Mouse (Mus musculus) heart, embryonic 10.5 days (tissue): Measurements from ENCODE around the gene Olfr549. TPM values are rescaled to one million over a fixed set of nuclear protein-coding genes. Genes with fewer than 3 reads are reported as not detected.
A peak's percentile ranks its signal among the peaks of the same experiment; 100 is the strongest.

Experiments
- DNase-seq: peaks from one replicate; pipeline ENCODE4 v3.0.0-alpha.2; 2017; ENCODE audit warnings: low spot score
- H3K27ac ChIP-seq: fragments of 300-500 bp; sonication (generic); 2 replicates; pipeline ENCODE4 v1.5.1; 2016; ENCODE audit warnings: mild to moderate bottlenecking
- H3K27me3 ChIP-seq: fragments of 300-500 bp; sonication (generic); 2 replicates; pipeline ENCODE4 v1.6.1; 2016; ENCODE audit warnings: mild to moderate bottlenecking; ENCODE audit not compliant: poor library complexity, insufficient read depth, severe bottlenecking
- H3K36me3 ChIP-seq: fragments of 300-500 bp; sonication (generic); 2 replicates; pipeline ENCODE4 v1.6.1; 2016; ENCODE audit warnings: mild to moderate bottlenecking, moderate library complexity
- H3K4me1 ChIP-seq: fragments of 300-500 bp; sonication (generic); 2 replicates; pipeline ENCODE4 v1.6.1; 2016; ENCODE audit warnings: mild to moderate bottlenecking
- H3K4me3 ChIP-seq: fragments of 300-500 bp; sonication (generic); 2 replicates; pipeline ENCODE4 v1.5.1; 2016; ENCODE audit warnings: mild to moderate bottlenecking, moderate library complexity
- H3K9me3 ChIP-seq: fragments of 300-500 bp; sonication (generic); 2 replicates; pipeline ENCODE4 v1.6.1; 2016; ENCODE audit warnings: mild to moderate bottlenecking, moderate library complexity
- WGBS: fragments of 180-500 bp; shearing (Covaris S2); methylation state at CpG from one replicate; pipeline ENCODE4 v1.1.7; 2016; 5-methylcytosine and 5-hydroxymethylcytosine counted together
- polyA plus RNA-seq: library from polyadenylated mRNA; unstranded; fragments of >200 nt; fragmentation: Nextera tagmentation; extraction: Ambion mirVana; gene quantifications from 2 replicates; pipeline ENCODE4 v1.2.1, GENCODE M21; 2016

The Olfr549 gene
- polyA plus RNA-seq, 1 experiment from 2014 or later: not detected

DNA sequence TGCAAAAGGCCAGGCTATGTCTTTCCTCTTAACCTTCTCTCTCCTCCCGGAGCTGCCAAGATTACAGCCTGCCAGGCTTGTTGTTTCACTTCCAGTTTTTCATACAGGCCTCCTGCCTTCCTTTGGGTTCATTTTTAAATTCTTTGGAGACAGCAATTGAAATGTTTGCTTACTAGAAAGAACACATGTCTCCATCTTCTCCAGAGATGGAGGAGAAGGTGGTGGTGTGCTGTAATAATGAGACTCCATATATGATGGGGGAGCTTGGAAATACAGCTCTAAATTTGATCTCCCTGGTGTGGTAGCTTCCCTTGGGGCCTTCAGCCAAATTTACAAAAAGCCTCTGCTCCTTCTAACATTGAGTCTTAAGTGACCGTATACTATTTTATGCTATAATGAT, 9.1 kb upstream of the Olfr549 start, which contains the start of gene Olfr548-ps1:
TSS of gene Olfr548-ps1 (plus strand) at position 301 of the 400 bp plus-strand sequence.
- Histone ChIP-seq H3K9me3 (no peaks in the 10 kb centered on the region), H3K27me3 (no peaks in the 10 kb centered on the region), H3K4me1 (no peaks in the 10 kb centered on the region), H3K36me3 (no peaks in the 10 kb centered on the region), H3K4me3 (no peak within 1 kb of the TSS), H3K27ac (no peak within 1 kb of the TSS)
- WGBS: 80% methylated on average over 2 of the region's 2 CpGs
- DNase-seq: no peak

DNA sequence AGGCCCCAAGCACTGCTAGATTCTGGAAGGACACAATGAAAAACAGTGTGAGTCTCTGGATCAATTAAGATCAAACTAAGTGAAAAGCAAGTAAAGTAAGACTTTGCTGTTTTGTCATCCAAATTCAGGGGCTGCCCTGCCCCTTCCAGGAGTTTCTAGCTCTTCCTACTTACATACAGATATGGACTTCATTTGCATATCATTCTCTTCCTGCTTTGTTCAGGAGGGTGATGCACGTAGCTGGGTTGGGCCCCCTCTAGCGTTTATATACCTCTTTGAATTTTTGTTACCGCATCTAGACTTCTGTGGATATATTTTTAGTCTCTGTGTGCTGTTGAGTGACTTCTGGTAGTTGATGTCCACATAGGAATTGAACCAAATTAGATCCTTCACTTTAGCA, 8.4 kb upstream of the Olfr549 start:
- no peaks in the 10 kb centered on the region for H3K36me3 ChIP-seq
- H3K27me3 ChIP-seq: no peaks in the 10 kb centered on the region
- H3K27ac ChIP-seq: no peak overlapping the region
- no peak overlapping the region for H3K4me3 ChIP-seq
- H3K4me1 ChIP-seq: no peaks in the 10 kb centered on the region
- H3K9me3 ChIP-seq: no peaks in the 10 kb centered on the region
- no peak for DNase-seq
- WGBS: 49% methylated on average over 3 of the region's 3 CpGs

DNA sequence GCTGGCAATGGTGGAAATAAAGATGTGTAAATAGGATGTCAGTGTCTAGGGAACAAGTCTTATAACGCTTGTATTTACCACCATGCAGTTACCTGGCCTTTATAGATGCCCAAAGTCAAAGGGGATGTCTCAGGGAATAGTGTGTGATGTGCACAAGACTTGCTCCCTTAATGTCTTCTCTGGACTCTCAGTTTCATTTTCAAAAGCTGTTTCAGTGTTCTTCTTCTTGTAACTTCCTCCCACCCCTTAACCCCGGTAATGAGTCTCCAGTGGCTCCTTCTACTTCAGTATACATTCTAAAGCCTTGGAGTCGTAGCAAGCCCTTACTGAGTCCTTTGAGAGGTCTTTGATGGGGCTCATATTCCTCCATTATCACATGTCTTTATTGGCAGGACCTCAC, 3.6 kb downstream of the Olfr549 start:
- Histone ChIP-seq H3K4me3 (no peak overlapping the region), H3K36me3 (no peaks in the 10 kb centered on the region), H3K27me3 (no peaks in the 10 kb centered on the region), H3K9me3 (no peaks in the 10 kb centered on the region), H3K27ac (no peak overlapping the region), H3K4me1 (no peaks in the 10 kb centered on the region)
- 82% methylated on average over 3 of the region's 3 CpGs for WGBS
- no peak for DNase-seq

DNA sequence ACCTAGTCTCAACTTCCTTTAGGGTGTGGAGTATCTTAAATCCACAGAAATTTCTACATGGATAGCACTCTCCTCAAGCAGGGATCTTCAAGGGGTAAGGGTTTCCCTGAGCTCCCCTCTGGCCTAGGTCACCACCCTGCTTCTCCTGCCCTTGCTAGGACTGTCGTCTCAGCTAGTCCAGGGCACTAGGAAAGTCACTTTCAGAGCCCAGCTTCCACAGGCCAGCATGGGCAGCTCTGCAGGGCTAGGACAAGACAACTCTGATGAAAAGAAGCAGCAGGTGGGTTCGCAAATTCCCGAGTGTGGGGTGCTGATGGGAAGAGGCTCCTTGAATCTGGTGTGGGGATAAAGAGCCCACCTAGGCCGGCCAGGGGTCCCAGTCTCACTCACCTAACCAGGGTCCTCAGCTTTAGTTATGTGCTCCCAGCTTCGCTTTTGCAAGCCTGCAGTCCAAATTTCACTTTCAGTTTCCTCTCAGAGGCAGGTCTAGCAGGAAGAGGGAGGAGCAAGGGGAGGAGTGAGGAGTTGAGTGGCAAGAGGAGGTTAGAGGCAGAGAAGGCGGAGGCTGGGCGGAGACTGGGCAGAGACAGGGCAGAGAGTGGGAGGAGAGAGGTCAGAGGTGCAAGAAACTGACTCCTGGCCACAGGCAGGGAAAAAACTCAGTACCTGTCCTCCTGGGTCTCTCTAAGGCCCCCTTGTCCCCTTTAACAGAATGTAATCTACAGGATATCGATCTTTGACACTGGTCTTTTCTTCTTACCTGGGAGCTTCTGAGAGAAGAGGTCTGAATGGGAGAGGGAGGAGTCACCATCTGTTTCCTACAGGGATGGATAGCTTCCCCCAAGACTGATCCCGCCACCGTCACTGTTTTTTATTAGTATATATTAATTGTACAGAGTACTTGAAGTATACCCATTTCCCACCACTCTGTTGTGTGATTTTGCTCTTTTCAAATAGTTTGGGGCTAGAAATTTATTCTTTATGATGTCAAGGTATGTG, 15.6 kb downstream of the Olfr549 start, which contains the start of gene Trim21:
TSS of gene Trim21 (minus strand) at position 488 of the 999 bp plus-strand sequence.
- Histone ChIP-seq H3K9me3 (no peaks in the 10 kb centered on the region), H3K4me3 (peak within 1 kb of the TSS; percentile 63), H3K36me3 (peaks cover 2% of the 10 kb centered on the region; the same call in 1 of the 2 replicates), H3K4me1 (0 out of 2 replicates have a peak, but pooled peaks cover 9% of the 10 kb centered on the region), H3K27me3 (no peaks in the 10 kb centered on the region), H3K27ac (peak within 1 kb of the TSS; percentile 80)
- peak; percentile 93 for DNase-seq
- WGBS: 19% methylated on average over 10 of the region's 10 CpGs

DNA sequence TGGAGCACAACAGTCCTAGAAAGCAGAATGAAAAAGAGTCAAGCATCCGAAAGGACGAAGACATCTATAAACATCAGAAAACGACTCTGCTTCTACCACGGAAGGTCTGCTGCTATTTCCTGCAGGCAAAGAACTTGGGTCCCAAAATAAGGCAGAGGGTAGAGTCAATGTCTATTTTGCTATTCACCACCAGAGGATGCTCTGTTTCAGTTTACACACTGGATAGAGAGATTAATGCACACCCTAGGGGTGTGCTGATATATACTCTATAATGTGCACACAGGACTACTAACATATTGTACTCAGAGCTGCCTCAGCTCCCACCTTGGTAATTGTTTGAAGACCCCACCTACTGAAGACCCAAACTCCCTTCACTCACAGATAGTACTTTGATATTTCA, 16.5 kb downstream of the Olfr549 start:
- 75% methylated on average over 4 of the region's 4 CpGs for WGBS
- Histone ChIP-seq H3K9me3 (no peaks in the 10 kb centered on the region), H3K27me3 (no peaks in the 10 kb centered on the region), H3K4me3 (no peak overlapping the region), H3K27ac (no peak overlapping the region), H3K4me1 (0 out of 2 replicates have a peak, but pooled peaks cover 9% of the 10 kb centered on the region), H3K36me3 (peaks cover 2% of the 10 kb centered on the region; the same call in 1 of the 2 replicates)
- DNase-seq: no peak

GRCm38 (mm10) chr7:102571142-102571541, 21.5 kb downstream of the Olfr549 start, which contains the start of gene Olfr550:
Olfr550 (plus strand) TSS chr7:102571442.
- H3K4me3 ChIP-seq: no peak within 1 kb of the TSS
- no peaks in the 10 kb centered on the region for H3K27me3 ChIP-seq
- DNase-seq: no peak
- no peak within 1 kb of the TSS for H3K27ac ChIP-seq
- no peaks in the 10 kb centered on the region for H3K4me1 ChIP-seq
- H3K9me3 ChIP-seq: no peaks in the 10 kb centered on the region
- H3K36me3 ChIP-seq: no peaks in the 10 kb centered on the region
- WGBS: 89% methylated on average over 8 of the region's 8 CpGs

DNA sequence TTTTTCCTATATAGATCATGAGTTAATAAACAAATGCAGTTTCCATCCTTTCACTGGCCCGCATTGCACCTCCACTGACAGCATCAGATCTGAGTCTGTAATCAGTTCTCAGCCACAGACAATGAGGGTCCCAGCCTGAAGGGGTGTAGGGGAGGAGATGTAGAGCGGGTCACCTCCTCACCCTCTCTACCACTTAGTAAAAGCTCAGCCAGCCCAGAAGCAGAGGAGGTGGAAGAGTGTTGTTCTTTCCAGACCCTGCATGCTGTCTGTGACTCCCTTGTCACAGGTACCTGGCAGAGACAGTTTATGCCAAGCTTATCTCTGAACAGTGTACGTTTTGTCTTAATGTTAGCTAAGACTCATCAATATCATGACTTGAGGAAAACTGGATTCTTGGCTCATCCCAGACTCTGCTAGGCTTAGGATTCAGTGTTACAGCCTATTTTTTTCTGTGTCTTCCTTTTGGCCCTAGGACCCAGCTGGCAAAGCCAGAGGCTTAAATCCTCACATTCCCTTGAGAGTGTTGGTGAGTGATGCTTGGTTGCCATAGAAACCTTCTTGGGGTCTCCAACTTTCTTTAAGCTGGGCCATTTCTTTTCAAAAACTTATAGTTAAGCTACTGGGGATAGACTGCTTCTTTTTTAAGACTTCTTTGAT, 23.6 kb downstream of the Olfr549 start:
- H3K4me1 ChIP-seq: no peaks in the 10 kb centered on the region
- H3K27me3 ChIP-seq: no peaks in the 10 kb centered on the region
- no peak overlapping the region for H3K27ac ChIP-seq
- DNase-seq: peak; percentile 54
- no peaks in the 10 kb centered on the region for H3K9me3 ChIP-seq
- H3K4me3 ChIP-seq: no peak overlapping the region
- no peaks in the 10 kb centered on the region for H3K36me3 ChIP-seq
- WGBS: 67% methylated on average over 3 of the region's 3 CpGs

DNA sequence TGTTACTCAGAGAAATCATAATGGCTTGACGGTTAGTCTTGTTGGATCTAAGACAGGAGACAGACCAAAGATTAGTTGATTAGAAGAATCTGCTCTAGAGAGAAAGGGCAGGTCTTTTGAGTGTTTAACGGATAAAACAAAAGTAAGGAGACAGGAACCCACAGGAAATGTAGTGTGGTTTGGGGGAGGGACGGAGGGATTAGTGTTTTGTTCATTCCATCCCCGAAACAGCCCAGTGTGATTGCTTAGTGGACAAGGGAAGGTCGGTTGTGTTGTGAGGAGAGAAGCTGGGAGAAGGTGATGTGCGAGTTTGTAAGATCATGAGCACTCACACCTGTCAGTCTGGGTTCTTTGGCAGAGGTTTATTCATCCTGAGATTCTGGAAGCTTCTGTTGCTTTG, 26.3 kb downstream of the Olfr549 start:
- 61% methylated on average over 6 of the region's 6 CpGs for WGBS
- Histone ChIP-seq H3K36me3 (no peaks in the 10 kb centered on the region), H3K4me1 (no peaks in the 10 kb centered on the region), H3K4me3 (no peak overlapping the region), H3K9me3 (no peaks in the 10 kb centered on the region), H3K27ac (no peak overlapping the region), H3K27me3 (no peaks in the 10 kb centered on the region)
- no peak for DNase-seq

GRCm38 (mm10) chr7:102591786-102592185, 42.1 kb downstream of the Olfr549 start, which contains the start of gene Olfr551:
Olfr551 (minus strand) TSS chr7:102591886.
- H3K27ac ChIP-seq: no peak within 1 kb of the TSS
- H3K4me3 ChIP-seq: no peak within 1 kb of the TSS
- DNase-seq: no peak
- 84% methylated on average over 3 of the region's 3 CpGs for WGBS
- H3K27me3 ChIP-seq: no peaks in the 10 kb centered on the region
- H3K36me3 ChIP-seq: no peaks in the 10 kb centered on the region
- H3K4me1 ChIP-seq: no peaks in the 10 kb centered on the region
- H3K9me3 ChIP-seq: no peaks in the 10 kb centered on the region

DNA sequence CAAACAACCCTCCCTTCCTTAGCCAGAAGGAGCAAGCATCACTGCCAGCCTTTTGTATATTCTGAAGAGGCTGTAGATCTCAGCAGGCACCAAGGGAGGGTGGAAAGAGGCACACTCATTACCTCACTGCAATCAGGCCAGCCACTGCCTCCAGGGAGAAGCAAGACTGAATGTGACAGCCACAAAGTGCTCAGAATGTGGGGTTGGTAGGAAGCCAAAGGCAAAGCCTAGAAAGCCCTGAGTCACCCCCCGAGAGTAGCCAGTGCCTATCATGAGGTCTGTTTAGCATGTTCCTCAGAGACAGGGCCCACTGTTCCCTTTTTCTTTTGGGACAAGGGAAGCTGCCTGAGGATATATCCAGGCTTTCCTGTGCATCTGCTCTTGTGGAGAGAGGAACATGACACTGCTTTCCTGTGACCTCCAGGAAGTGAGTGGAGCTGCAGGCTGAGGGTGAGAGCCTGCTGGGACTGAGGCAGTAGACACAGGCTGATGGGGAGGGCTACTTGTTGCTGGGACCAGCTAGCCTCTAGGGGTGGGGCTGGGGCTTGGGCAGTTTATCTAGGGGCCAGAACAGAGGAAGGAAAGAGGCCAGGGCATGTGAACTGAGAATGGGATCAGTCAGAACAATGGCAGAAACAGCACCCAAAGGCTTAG, 47.8 kb downstream of the Olfr549 start, which contains the start of gene Olfr552:
TSS of gene Olfr552 (plus strand) at position 393 of the 654 bp plus-strand sequence.
- Histone ChIP-seq H3K9me3 (no peaks in the 10 kb centered on the region), H3K4me1 (peaks cover 7% of the 10 kb centered on the region), H3K27ac (no peak within 1 kb of the TSS), H3K4me3 (no peak within 1 kb of the TSS), H3K27me3 (no peaks in the 10 kb centered on the region), H3K36me3 (no peaks in the 10 kb centered on the region)
- no peak for DNase-seq
- 68% methylated on average over 1 of the region's 1 CpGs for WGBS
